Mouse (Mus musculus) heart, adult 2 months (tissue): ENCODE measurements around the gene Arpc2.

ENCODE experiments used
- CTCF ChIP-seq: fragments of 200-600 bp; IDR thresholded peaks from 2 replicates; pipeline ENCODE4 v1.8.1; 2022; ENCODE audit warnings: antibody characterized with exemption, mild to moderate bottlenecking, moderate library complexity
- EP300 ChIP-seq: fragments of 200-500 bp; IDR thresholded peaks from 2 replicates; pipeline ENCODE4 v1.6.1; 2011; ENCODE audit warnings: low read depth, low read length, control low read depth; ENCODE audit not compliant: insufficient read depth
- POLR2A ChIP-seq: fragments of 200-500 bp; IDR thresholded peaks from 2 replicates; pipeline ENCODE4 v1.6.1; 2011; ENCODE audit warnings: mild to moderate bottlenecking, low read depth, low read length, control low read depth; ENCODE audit not compliant: insufficient read depth

DNA sequence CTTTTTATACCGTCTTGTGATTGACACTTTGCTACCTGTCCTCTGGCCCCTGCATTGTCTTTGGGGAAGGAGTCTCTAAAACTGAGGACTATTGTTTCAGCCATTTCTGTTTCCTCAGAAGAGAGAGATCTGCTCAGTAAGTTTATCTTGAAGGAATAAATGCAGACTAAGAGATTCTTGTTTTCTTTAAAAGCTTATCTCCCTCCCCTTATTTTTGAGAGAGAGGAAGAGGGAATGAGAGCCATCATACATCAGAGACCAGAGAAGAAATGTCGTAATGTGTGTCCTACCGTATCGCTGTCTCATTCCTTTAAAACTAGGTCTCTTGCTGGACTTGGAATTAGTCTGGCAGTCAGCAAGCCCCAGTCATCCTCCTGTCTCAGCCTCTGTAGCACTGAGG, 4.9 kb downstream of the Arpc2 start:
- TF ChIP-seq CTCF (no peak), POLR2A (no peak), EP300 (no peak)
